Mouse (Mus musculus) CH12.LX (cell line): ENCODE results near the gene Atxn7l3. TPM values are rescaled to one million over a fixed set of nuclear protein-coding genes. Genes with fewer than 3 reads are reported as not detected.

ENCODE experiments used
- DNase-seq: peaks from one replicate; pipeline ENCODE4 v3.0.0-alpha.2; 2013; ENCODE audit errors: extremely low read depth
- H3K27ac ChIP-seq: 2 replicates; pipeline ENCODE4 v1.5.1; 2012; ENCODE audit warnings: low read depth, mild to moderate bottlenecking, control low read depth, moderate library complexity; ENCODE audit not compliant: insufficient read depth
- H3K27me3 ChIP-seq: replicated peaks from 2 replicates; pipeline ENCODE3; 2012; ENCODE audit warnings: inconsistent platforms
- H3K36me3 ChIP-seq, 2 experiments: replicated peaks in 1 of 2; 2 replicates each; pipeline versions ENCODE3 to v1.6.1; 2012; ENCODE audit warnings: inconsistent platforms in 1 of 2, low read length in 1 of 2, mild to moderate bottlenecking in 1 of 2, mixed read lengths in 1 of 2, moderate library complexity in 1 of 2; ENCODE audit not compliant: control insufficient read depth in 1 of 2, insufficient read depth in 1 of 2
- H3K4me1 ChIP-seq, 2 experiments: 2 replicates each; pipeline ENCODE4 v1.6.1; 2012; ENCODE audit warnings: inconsistent platforms in 1 of 2, moderate library complexity in 1 of 2; ENCODE audit not compliant: insufficient read depth in 2 of 2, control insufficient read depth in 1 of 2
- H3K4me2 ChIP-seq: 2 replicates; pipeline ENCODE4 v1.6.1; 2012; ENCODE audit warnings: low read depth, mild to moderate bottlenecking, control low read depth; ENCODE audit not compliant: poor library complexity, insufficient read depth, severe bottlenecking
- H3K4me3 ChIP-seq, 3 experiments: fragments of 150-350 bp in 1 of 3; sonication (generic) in 1 of 3; replicated peaks in 1 of 3; 2 replicates each; pipeline versions ENCODE3 to v1.5.1; 2011 to 2012; ENCODE audit warnings: low read depth in 2 of 3, low read length in 2 of 3, mild to moderate bottlenecking in 2 of 3, moderate library complexity in 2 of 3, control low read depth in 1 of 3, improper control_type of control experiment in 1 of 3, inconsistent platforms in 1 of 3, mixed read lengths in 1 of 3; ENCODE audit not compliant: poor library complexity in 1 of 3
- H3K79me2 ChIP-seq: replicated peaks from 2 replicates; pipeline ENCODE4 v1.6.1; 2012; ENCODE audit warnings: mild to moderate bottlenecking, moderate library complexity; ENCODE audit not compliant: control insufficient read depth, poor library complexity, insufficient read depth, severe bottlenecking; ENCODE audit errors: extremely low read depth
- H3K9ac ChIP-seq: 2 replicates; pipeline ENCODE4 v1.6.1; 2012; ENCODE audit warnings: low read depth, mild to moderate bottlenecking, control low read depth, moderate library complexity; ENCODE audit not compliant: insufficient read depth
- H3K9me3 ChIP-seq: replicated peaks from 2 replicates; pipeline ENCODE3; 2012; ENCODE audit warnings: low read length, inconsistent platforms, mixed read lengths
- CHD1 ChIP-seq: IDR thresholded peaks from 2 replicates; pipeline ENCODE4 v1.6.1; 2012; ENCODE audit warnings: low read depth, low read length, improper control_type of control experiment, inconsistent platforms
- ELF1 ChIP-seq: IDR thresholded peaks from 2 replicates; pipeline ENCODE4 v1.6.1; 2014; ENCODE audit warnings: low read depth, mild to moderate bottlenecking, inconsistent platforms, low read length, improper control_type of control experiment
- JUND ChIP-seq: conservative IDR thresholded peaks from 2 replicates; pipeline ENCODE4 v1.6.1; 2011; ENCODE audit warnings: low read depth, low read length, improper control_type of control experiment
- MAFK ChIP-seq: IDR thresholded peaks from 2 replicates; pipeline ENCODE4 v1.6.1; 2011; ENCODE audit warnings: low read length, improper control_type of control experiment; ENCODE audit not compliant: insufficient replicate concordance
- MAX ChIP-seq: IDR thresholded peaks from 2 replicates; pipeline ENCODE4 v1.6.1; 2011; ENCODE audit warnings: low read length, improper control_type of control experiment
- MEF2A ChIP-seq: IDR thresholded peaks from 2 replicates; pipeline ENCODE4 v1.6.1; 2014; ENCODE audit warnings: low read depth, mild to moderate bottlenecking, inconsistent platforms, low read length, improper control_type of control experiment, borderline replicate concordance
- MXI1 ChIP-seq: IDR thresholded peaks from 2 replicates; pipeline ENCODE4 v1.6.1; 2011; ENCODE audit warnings: mild to moderate bottlenecking, low read depth, low read length, improper control_type of control experiment
- NELFE ChIP-seq: IDR thresholded peaks from 2 replicates; pipeline ENCODE4 v1.6.1; 2011; ENCODE audit warnings: low read depth, low read length, improper control_type of control experiment
- NRF1 ChIP-seq: IDR thresholded peaks from 2 replicates; pipeline ENCODE4 v1.6.1; 2014; ENCODE audit warnings: low read depth, mild to moderate bottlenecking, inconsistent platforms, low read length, improper control_type of control experiment, moderate library complexity
- TCF12 ChIP-seq: IDR thresholded peaks from 2 replicates; pipeline ENCODE4 v1.6.1; 2014; ENCODE audit warnings: low read depth, mild to moderate bottlenecking, inconsistent platforms, low read length, improper control_type of control experiment
- UBTF ChIP-seq: IDR thresholded peaks from 2 replicates; pipeline ENCODE4 v1.6.1; 2012; ENCODE audit warnings: low read depth, mild to moderate bottlenecking, inconsistent platforms, low read length, improper control_type of control experiment, moderate library complexity
- USF1 ChIP-seq: IDR thresholded peaks from 2 replicates; pipeline ENCODE4 v1.6.1; 2014; ENCODE audit warnings: low read depth, mild to moderate bottlenecking, inconsistent platforms, low read length, improper control_type of control experiment
- ZNF384 ChIP-seq: IDR thresholded peaks from 2 replicates; pipeline ENCODE4 v1.6.1; 2012; ENCODE audit warnings: low read depth, low read length, improper control_type of control experiment, inconsistent platforms
- dilution Hi-C: fragments of 300-500 bp; cut with MboI; formaldehyde crosslinking; loops from 2 replicates; pipeline ENCODE4 v1.14.3; 2020; ENCODE audit warnings: low sequenced_read_pairs; ENCODE audit not compliant: extremely low pct_unique_long_range_greater_than_20kb, extremely low pct_ligation_motif_present
- in situ Hi-C: fragments of 300-500 bp; cut with MboI; formaldehyde crosslinking; loops from 3 replicates; pipeline ENCODE4 v1.14.3; 2019; ENCODE audit warnings: low sequenced_read_pairs, low pct_ligation_motif_present, low pct_unique_long_range_greater_than_20kb, mixed read lengths
- polyA plus RNA-seq: library from polyadenylated mRNA; unstranded; fragments of >175 nt; gene quantifications from 2 replicates; pipeline ENCODE4 v1.2.1, GENCODE M21; 2012; ENCODE audit warnings: low read depth; ENCODE audit not compliant: insufficient read length
- total RNA-seq, 2 experiments: library from RNA; depleted of rRNA; stranded (reverse); fragments of 300-350 nt in 1 of 2; fragments of >200 nt in 1 of 2; gene quantifications; 2 replicates each; pipeline ENCODE4 v1.2.3; 2012 to 2014

Gene Atxn7l3
- total and polyA plus RNA-seq, 3 experiments = 40.7 to 59.0 (median 46.6) TPM

DNA sequence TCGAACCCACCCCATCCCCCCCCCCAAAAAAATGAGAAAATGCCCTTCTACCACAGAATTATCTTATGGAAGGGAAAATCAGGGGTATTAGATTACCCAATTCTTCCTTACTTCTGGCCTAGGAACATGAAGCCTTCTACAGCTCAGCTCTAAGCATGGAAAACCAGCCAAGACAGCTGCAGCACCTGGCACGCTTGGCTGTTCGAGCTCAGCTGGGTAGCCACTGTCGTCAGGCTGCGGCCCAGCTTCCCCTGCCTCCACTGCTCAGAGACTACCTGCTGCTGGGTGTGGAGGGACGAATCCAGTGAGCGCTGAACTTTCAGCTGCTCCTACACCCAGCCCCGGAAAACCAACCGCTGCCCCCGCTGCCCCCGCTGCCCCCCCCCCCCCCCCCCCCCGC, 18.7 kb downstream of the Atxn7l3 start:
- H3K27me3 ChIP-seq = peaks cover 8% of the 10 kb centered on the region

DNA sequence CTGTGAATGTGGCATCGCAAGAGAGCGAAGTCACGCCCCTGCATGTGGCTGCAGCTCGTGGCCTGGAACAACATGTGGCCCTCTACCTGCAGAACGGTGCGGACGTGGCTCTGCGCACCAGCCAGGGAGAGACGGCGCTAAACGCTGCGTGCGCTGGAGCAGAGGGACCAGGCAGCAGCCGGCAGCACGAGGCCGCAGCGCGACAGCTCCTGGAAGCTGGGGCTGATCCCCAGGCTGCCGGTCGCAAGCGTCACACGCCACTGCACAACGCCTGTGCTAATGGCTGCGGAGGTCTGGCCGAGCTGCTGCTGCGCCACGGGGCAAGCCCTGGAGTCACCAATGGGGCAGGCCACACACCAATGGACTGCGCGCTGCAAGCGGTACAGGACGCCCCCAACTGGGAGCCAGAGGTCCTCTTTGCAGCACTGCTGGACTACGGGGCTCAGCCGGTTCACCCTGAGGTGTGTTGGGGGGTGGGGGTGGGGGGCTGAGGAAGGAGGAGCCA, 20.0 kb downstream of the Atxn7l3 start:
- H3K4me2 ChIP-seq = peak overlapping the region; percentile 18; the same call in 1 of the 2 replicates
- peaks cover 5 to 18% of the 10 kb centered on the region in 2 experiments for H3K4me1 ChIP-seq
- H3K79me2 ChIP-seq = no peaks in the 10 kb centered on the region
- H3K27me3 ChIP-seq = peaks cover 12% of the 10 kb centered on the region
- dilution Hi-C loops (no loop called here), in situ Hi-C loops (loop anchor here (5.0 kb wide), 1 partner anchor 49 kb away; no protein-coding TSS in a partner anchor)
- H3K36me3 ChIP-seq = no peaks in the 10 kb centered on the region
- H3K27ac ChIP-seq = no peak overlapping the region
- no peaks in the 10 kb centered on the region for H3K9me3 ChIP-seq
- DNase-seq = no peak
- no peak for TF ChIP-seq MEF2A
- peak; percentile 43; the same call in 1 of the 2 replicates for TF ChIP-seq MAX
- TF ChIP-seq UBTF = peak; percentile 55; the same call in 1 of the 2 replicates
- peak; percentile 59; the same call in 1 of the 2 replicates for TF ChIP-seq MXI1
- peak overlapping the region in 1 of 3 experiments; percentile 8 for H3K4me3 ChIP-seq
- H3K9ac ChIP-seq = no peak overlapping the region

More for the DNA sequence above, 18.7 kb downstream of the Atxn7l3 start:
- Histone ChIP-seq H3K27ac (no peak overlapping the region), H3K79me2 (no peaks in the 10 kb centered on the region), H3K9me3 (no peaks in the 10 kb centered on the region), H3K4me2 (no peak overlapping the region), H3K36me3 (no peaks in the 10 kb centered on the region), H3K4me1 (peaks cover 5 to 20% of the 10 kb centered on the region in 2 experiments), H3K4me3 (no peak overlapping the region), H3K9ac (no peak overlapping the region)
- in situ Hi-C loops (loop anchor here (5.0 kb wide), 1 partner anchor 50 kb away; no protein-coding TSS in a partner anchor), dilution Hi-C loops (no loop called here)
- TF ChIP-seq TCF12 (no peak), MAFK (no peak), ZNF384 (no peak)
- DNase-seq = no peak

- no peak for DNase-seq
- H3K4me3 ChIP-seq = no peak within 1 kb of the TSS
- peaks cover 14 to 25% of the 10 kb centered on the region in 2 experiments for H3K36me3 ChIP-seq
- dilution Hi-C loops = no loop called here
- peaks cover 10% of the 10 kb centered on the region for H3K27me3 ChIP-seq
- H3K9me3 ChIP-seq = no peaks in the 10 kb centered on the region
- no peaks in the 10 kb centered on the region for H3K79me2 ChIP-seq
- in situ Hi-C loops = no loop called here
- no peak within 1 kb of the TSS for H3K9ac ChIP-seq
- H3K4me1 ChIP-seq = peaks cover 0 to 15% of the 10 kb centered on the region in 2 experiments; a peak in 2 of 4 replicates
- H3K4me2 ChIP-seq = peak within 1 kb of the TSS; percentile 23; the same call in 1 of the 2 replicates
- no peak within 1 kb of the TSS for H3K27ac ChIP-seq
- TF ChIP-seq JUND (no peak), NELFE (no peak), ELF1 (no peak), MAX (no peak), MEF2A (no peak), TCF12 (no peak), CHD1 (no peak), MAFK (no peak), USF1 (no peak), NRF1 (no peak)
Observed at GRCm38 (mm10) chr11:102268520-102269244, 27.7 kb downstream of the Atxn7l3 start, which contains the start of gene Asb16. Asb16 (plus strand) TSS chr11:102268743.
